Mouse (Mus musculus): ENCODE data around the gene Gm45015.

- no peak for TF ChIP-seq CTCF (IDR thresholded peaks at IDR 0.05; ENCODE audit: low read depth, low read length)
- no peak for TF ChIP-seq POLR2A (IDR thresholded peaks at IDR 0.05; ENCODE audit: extremely low read depth, insufficient read depth, low read length)
Measured at GRCm38 (mm10) chrX:73333548-73333947, 3.1 kb downstream of the Gm45015 start.
